Mouse (Mus musculus) lung, adult 2 months (tissue): ENCODE data around the gene Slc16a8.

Source experiments
- CTCF ChIP-seq: fragments of 200-500 bp; IDR thresholded peaks from 2 replicates; pipeline ENCODE4 v1.5.1; 2011; ENCODE audit warnings: mild to moderate bottlenecking, low read length, control low read depth; ENCODE audit not compliant: insufficient read depth
- POLR2A ChIP-seq: fragments of 200-500 bp; IDR thresholded peaks from 2 replicates; pipeline ENCODE4 v1.6.1; 2011; ENCODE audit warnings: low read depth, mild to moderate bottlenecking, control low read depth, low read length, borderline replicate concordance; ENCODE audit errors: extremely low read depth

GRCm38 (mm10) chr15:79254661-79255060 lies at the start of gene Slc16a8:
- TF ChIP-seq CTCF (no peak), POLR2A (no peak)
